Mouse (Mus musculus) intestine, embryonic 14.5 days (tissue): ENCODE measurements around the gene Fut2. TPM values are rescaled to one million over a fixed set of nuclear protein-coding genes. Genes with fewer than 3 reads are reported as not detected.
A peak's percentile ranks its signal among the peaks of the same experiment; 100 is the strongest.

ENCODE experiments used
- ATAC-seq: fragments of 200-750 bp; cut with Nextera tagmentation; replicated peaks from 2 replicates; pipeline ENCODE4 v1.8.0; 2017; ENCODE audit warnings: low read depth, moderate number of reproducible peaks, moderate TSS enrichment, moderate library complexity; ENCODE audit not compliant: low FRiP score, low TSS enrichment
- DNase-seq: peaks from one replicate; pipeline ENCODE4 v3.0.0-alpha.2; 2018; ENCODE audit warnings: low spot score
- H3K27ac ChIP-seq: fragments of 300-500 bp; sonication (generic); 2 replicates; pipeline ENCODE4 v1.5.1; 2014; ENCODE audit warnings: low read depth, mild to moderate bottlenecking, control low read depth
- H3K27me3 ChIP-seq: fragments of 300-500 bp; sonication (generic); replicated peaks from 2 replicates; pipeline ENCODE4 v1.6.1; 2014; ENCODE audit warnings: low read length, control low read depth; ENCODE audit not compliant: control insufficient read depth, insufficient read depth
- H3K36me3 ChIP-seq: fragments of 300-500 bp; sonication (generic); 2 replicates; pipeline ENCODE4 v1.6.1; 2014; ENCODE audit warnings: low read length, control low read depth; ENCODE audit not compliant: control insufficient read depth, insufficient read depth
- H3K4me1 ChIP-seq: fragments of 300-500 bp; sonication (generic); replicated peaks from 2 replicates; pipeline ENCODE4 v1.6.1; 2014; ENCODE audit warnings: low read length, control low read depth, mixed read lengths; ENCODE audit not compliant: control insufficient read depth, insufficient read depth
- H3K4me2 ChIP-seq: fragments of 300-500 bp; sonication (generic); 2 replicates; pipeline ENCODE4 v1.6.1; 2014; ENCODE audit warnings: low read length
- H3K4me3 ChIP-seq: fragments of 300-500 bp; sonication (generic); 2 replicates; pipeline ENCODE4 v1.5.1; 2014; ENCODE audit warnings: low read depth, low read length, control low read depth, mixed read lengths
- H3K9ac ChIP-seq: fragments of 300-500 bp; sonication (generic); 2 replicates; pipeline ENCODE4 v1.6.1; 2014; ENCODE audit warnings: mild to moderate bottlenecking, low read length
- H3K9me3 ChIP-seq: fragments of 300-500 bp; sonication (generic); 2 replicates; pipeline ENCODE4 v1.6.1; 2016; ENCODE audit warnings: low read length, control low read depth; ENCODE audit not compliant: control insufficient read depth
- WGBS: fragments of 180-500 bp; shearing (Covaris S2); extraction: QIAGEN DNeasy Blood & Tissue Kit; methylation state at CpG from one replicate; pipeline ENCODE4 v1.1.7; 2014; 5-methylcytosine and 5-hydroxymethylcytosine counted together
- polyA plus RNA-seq: library from polyadenylated mRNA; unstranded; fragments of >200 nt; fragmentation: Nextera tagmentation; extraction: Ambion mirVana; gene quantifications from 2 replicates; pipeline ENCODE4 v1.2.1, GENCODE M21; 2014

The Fut2 gene
- polyA plus RNA-seq, 1 experiment from 2014 or later: 7.9 TPM

- no peak for DNase-seq
- Histone ChIP-seq H3K4me3 (no peak overlapping the region), H3K9me3 (no peaks in the 10 kb centered on the region), H3K27ac (no peak overlapping the region), H3K27me3 (0 out of 2 replicates have a peak, but pooled peaks cover 7% of the 10 kb centered on the region), H3K36me3 (no peaks in the 10 kb centered on the region), H3K9ac (no peak overlapping the region), H3K4me1 (no peaks in the 10 kb centered on the region), H3K4me2 (no peak overlapping the region)
- no peak for ATAC-seq
- whole genome bisulfite sequencing: 75% methylated on average over 23 of the region's 23 CpGs
Observed at GRCm38 (mm10) chr7:45630064-45630907, 35.9 kb downstream of the Fut2 start.

DNA sequence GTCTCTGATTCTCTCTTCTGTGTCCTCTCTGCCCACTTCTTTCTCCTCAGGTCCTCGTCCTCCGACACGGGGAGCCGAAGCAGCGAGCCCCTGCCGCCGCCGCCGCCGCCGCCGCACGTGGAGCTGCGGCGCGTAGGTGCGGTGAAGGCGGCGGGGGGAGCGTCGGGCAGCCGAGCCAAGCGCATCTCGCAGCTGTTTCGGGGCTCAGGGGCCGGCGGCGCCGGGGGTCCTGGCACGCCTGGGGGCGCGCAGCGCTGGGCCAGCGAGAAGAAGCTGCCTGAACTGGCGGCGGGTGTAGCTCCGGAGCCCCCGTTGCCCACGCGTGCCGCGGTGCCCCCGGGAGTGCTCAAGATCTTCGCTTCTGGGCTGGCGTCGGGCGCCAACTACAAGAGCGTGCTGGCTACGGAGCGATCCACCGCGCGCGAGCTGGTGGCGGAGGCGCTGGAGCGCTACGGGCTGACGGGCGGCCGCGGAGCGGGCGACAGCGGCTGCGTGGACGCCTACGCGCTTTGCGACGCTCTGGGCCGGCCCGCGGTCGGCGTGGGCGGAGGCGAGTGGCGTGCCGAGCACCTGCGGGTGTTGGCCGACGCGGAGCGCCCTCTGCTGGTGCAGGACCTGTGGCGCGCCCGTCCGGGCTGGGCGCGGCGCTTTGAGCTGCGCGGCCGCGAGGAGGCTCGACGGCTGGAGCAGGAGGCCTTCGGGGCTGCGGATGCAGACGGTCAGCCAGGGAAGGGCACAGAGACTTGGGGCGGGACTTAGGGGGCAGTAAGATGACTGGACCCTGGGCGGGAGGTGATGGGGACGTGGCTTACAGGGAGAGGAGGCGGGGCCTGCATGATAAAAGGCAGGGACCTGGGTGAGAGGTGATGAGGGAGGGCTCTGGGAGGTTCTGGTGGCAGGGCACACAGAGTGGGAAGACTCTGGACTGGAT is 37.6 kb downstream of the Fut2 start:
- no peaks in the 10 kb centered on the region for H3K36me3 ChIP-seq
- peak; percentile 91 for DNase-seq
- H3K4me2 ChIP-seq: peak overlapping the region; percentile 96
- H3K4me1 ChIP-seq: no peaks in the 10 kb centered on the region
- H3K9me3 ChIP-seq: no peaks in the 10 kb centered on the region
- H3K4me3 ChIP-seq: peak overlapping the region; percentile 51
- peak overlapping the region; percentile 64; the same call in 1 of the 2 replicates for H3K27ac ChIP-seq
- WGBS: 1% methylated on average over 98 of the region's 105 CpGs
- 0 out of 2 replicates have a peak, but pooled peaks cover 7% of the 10 kb centered on the region for H3K27me3 ChIP-seq
- H3K9ac ChIP-seq: peak overlapping the region; percentile 67
- ATAC-seq: peak; percentile 71

DNA sequence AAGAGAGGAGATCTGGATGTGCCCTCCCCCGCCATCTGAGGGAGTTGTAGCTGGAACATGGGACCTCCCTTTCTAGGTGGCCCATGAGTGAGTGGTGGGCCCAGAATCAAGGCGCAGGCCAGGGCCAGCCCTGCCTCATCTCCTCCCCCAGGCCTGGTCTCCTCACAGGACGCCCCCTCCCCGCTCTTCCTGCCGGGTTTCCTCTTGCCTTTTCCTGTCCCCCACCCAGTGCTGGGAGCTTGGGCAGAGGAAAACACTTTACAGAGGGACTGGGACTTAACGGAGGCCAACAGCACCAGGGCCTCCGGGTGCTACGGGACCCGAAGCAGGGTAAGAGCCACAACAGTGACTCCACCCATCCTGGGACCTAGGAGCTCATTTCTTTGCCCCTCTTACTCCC is 38.9 kb downstream of the Fut2 start, which contains the start of gene Rasip1:
Gene Rasip1, plus strand, starts transcription at position 228 of the 400 bp plus-strand sequence.
- H3K4me2 ChIP-seq: peak within 1 kb of the TSS; percentile 96
- H3K36me3 ChIP-seq: no peaks in the 10 kb centered on the region
- ATAC-seq (no peak), DNase-seq (no peak)
- no peaks in the 10 kb centered on the region for H3K4me1 ChIP-seq
- 0 out of 2 replicates have a peak, but pooled peaks cover 5% of the 10 kb centered on the region for H3K27me3 ChIP-seq
- H3K27ac ChIP-seq: peak within 1 kb of the TSS; percentile 64; the same call in 1 of the 2 replicates
- peak within 1 kb of the TSS; percentile 51 for H3K4me3 ChIP-seq
- WGBS: 69% methylated on average over 9 of the region's 9 CpGs
- H3K9me3 ChIP-seq: no peaks in the 10 kb centered on the region
- H3K9ac ChIP-seq: peak within 1 kb of the TSS; percentile 67

- H3K4me2 ChIP-seq: no peak overlapping the region
- ATAC-seq (no peak), DNase-seq (no peak)
- no peak overlapping the region for H3K4me3 ChIP-seq
- no peak overlapping the region for H3K9ac ChIP-seq
- H3K9me3 ChIP-seq: no peaks in the 10 kb centered on the region
- 90% methylated on average over 7 of the region's 7 CpGs for WGBS
- 0 out of 2 replicates have a peak, but pooled peaks cover 5% of the 10 kb centered on the region for H3K27me3 ChIP-seq
- no peaks in the 10 kb centered on the region for H3K4me1 ChIP-seq
- H3K36me3 ChIP-seq: no peaks in the 10 kb centered on the region
- H3K27ac ChIP-seq: no peak overlapping the region
Observed at GRCm38 (mm10) chr7:45626571-45627076, 39.6 kb downstream of the Fut2 start.

DNA sequence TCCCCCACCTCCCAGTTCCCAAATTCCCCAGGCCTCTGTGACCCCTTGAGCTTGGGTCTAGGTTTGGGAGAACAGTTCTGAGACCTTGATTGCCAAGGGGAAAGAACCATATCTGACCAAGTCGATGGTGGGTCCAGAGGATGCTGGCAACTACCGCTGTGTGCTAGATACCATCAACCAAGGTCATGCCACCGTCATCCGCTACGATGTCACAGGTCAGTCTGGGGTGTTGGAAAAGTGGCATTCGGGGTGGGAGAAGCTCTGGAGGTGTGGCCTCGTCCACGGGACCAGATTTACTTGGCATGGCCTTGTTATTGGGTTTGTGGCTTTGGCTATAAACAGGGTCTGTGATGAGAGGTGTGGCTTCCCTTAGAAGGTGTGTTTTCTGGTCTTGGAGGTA is 40.7 kb downstream of the Fut2 start:
- 0 out of 2 replicates have a peak, but pooled peaks cover 7% of the 10 kb centered on the region for H3K27me3 ChIP-seq
- H3K4me3 ChIP-seq: no peak overlapping the region
- H3K4me2 ChIP-seq: no peak overlapping the region
- DNase-seq: no peak
- WGBS: 86% methylated on average over 8 of the region's 8 CpGs
- H3K9me3 ChIP-seq: no peaks in the 10 kb centered on the region
- no peaks in the 10 kb centered on the region for H3K36me3 ChIP-seq
- H3K27ac ChIP-seq: no peak overlapping the region
- no peak for ATAC-seq
- no peak overlapping the region for H3K9ac ChIP-seq
- no peaks in the 10 kb centered on the region for H3K4me1 ChIP-seq

GRCm38 (mm10) chr7:45624718-45625117 is 41.5 kb downstream of the Fut2 start:
- WGBS: 50% methylated on average over 3 of the region's 3 CpGs
- no peak overlapping the region for H3K9ac ChIP-seq
- H3K9me3 ChIP-seq: no peaks in the 10 kb centered on the region
- no peak overlapping the region for H3K4me2 ChIP-seq
- H3K27me3 ChIP-seq: 0 out of 2 replicates have a peak, but pooled peaks cover 7% of the 10 kb centered on the region
- H3K4me3 ChIP-seq: no peak overlapping the region
- ATAC-seq (no peak), DNase-seq (no peak)
- H3K4me1 ChIP-seq: no peaks in the 10 kb centered on the region
- H3K27ac ChIP-seq: no peak overlapping the region
- H3K36me3 ChIP-seq: no peaks in the 10 kb centered on the region

- Histone ChIP-seq H3K9ac (no peak overlapping the region), H3K4me1 (no peaks in the 10 kb centered on the region), H3K9me3 (no peaks in the 10 kb centered on the region), H3K4me3 (no peak overlapping the region), H3K4me2 (no peak overlapping the region), H3K27ac (no peak overlapping the region), H3K27me3 (peaks cover 12% of the 10 kb centered on the region; the same call in 1 of the 2 replicates), H3K36me3 (no peaks in the 10 kb centered on the region)
- 94% methylated on average over 11 of the region's 11 CpGs for WGBS
- no peak for DNase-seq
- ATAC-seq: no peak
Observed at GRCm38 (mm10) chr7:45623507-45623906, 42.7 kb downstream of the Fut2 start.

DNA sequence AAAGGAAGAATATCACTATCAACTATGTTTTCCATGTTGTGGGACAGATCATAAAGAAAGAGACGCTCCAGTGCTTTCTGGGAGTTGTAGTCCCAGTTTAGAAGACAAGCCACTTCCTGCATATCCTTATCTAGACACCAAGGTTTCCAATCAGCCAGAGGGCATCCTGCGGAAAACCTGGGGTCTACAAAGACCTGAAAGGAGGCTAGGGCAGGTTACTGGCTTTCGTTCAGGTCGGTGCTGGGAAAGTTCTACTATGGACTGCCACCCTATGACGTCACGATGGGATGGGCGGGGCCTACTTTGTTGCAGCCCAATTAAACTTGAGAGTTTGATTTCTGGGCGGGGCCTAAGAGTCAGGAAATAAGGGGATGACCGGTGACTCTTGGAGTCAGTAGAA is 44.8 kb downstream of the Fut2 start, which contains the start of gene Izumo1:
Gene Izumo1, plus strand, starts transcription at position 369 of the 400 bp plus-strand sequence.
- no peak within 1 kb of the TSS for H3K9ac ChIP-seq
- ATAC-seq (no peak), DNase-seq (no peak)
- peaks cover 24% of the 10 kb centered on the region for H3K27me3 ChIP-seq
- no peaks in the 10 kb centered on the region for H3K9me3 ChIP-seq
- H3K36me3 ChIP-seq: no peaks in the 10 kb centered on the region
- H3K4me2 ChIP-seq: no peak within 1 kb of the TSS
- no peak within 1 kb of the TSS for H3K4me3 ChIP-seq
- no peak within 1 kb of the TSS for H3K27ac ChIP-seq
- no peaks in the 10 kb centered on the region for H3K4me1 ChIP-seq
- 29% methylated on average over 9 of the region's 9 CpGs for WGBS
